Mouse (Mus musculus) thymus, postnatal 4 days (tissue): ENCODE measurements around the gene Acot4.
"Not testable (repeated sequence)": the region's sequence is repeated elsewhere in the genome, so short reads cannot be mapped to it uniquely, and the experiment has no call there.

Experiments used
- DNase-seq: peaks from one replicate; pipeline ENCODE4 v3.0.0; 2021

The Acot4 gene

GRCm38 (mm10) chr12:84032854-84033253 lies 5.3 kb upstream of the Acot4 start:
- no peak for DNase-seq

GRCm38 (mm10) chr12:84033302-84033701 lies 4.9 kb upstream of the Acot4 start:
- not testable (repeated sequence) for DNase-seq

- no peak for DNase-seq
These were observed 4.1 kb upstream of the Acot4 start for GRCm38 (mm10) chr12:84034108-84034507.

GRCm38 (mm10) chr12:84038691-84039111 lies 522 bp downstream of the Acot4 start, which contains the start of gene Gm49366:
TSS of gene Gm49366 (plus strand) at chr12:84038935.
- DNase-seq, result peak; percentile 43

GRCm38 (mm10) chr12:84042248-84042647 lies 4.1 kb downstream of the Acot4 start:
- DNase-seq, result no peak

GRCm38 (mm10) chr12:84044045-84044444 lies 5.9 kb downstream of the Acot4 start:
- DNase-seq, result no peak

GRCm38 (mm10) chr12:84046906-84047305 lies 8.7 kb downstream of the Acot4 start:
- no peak for DNase-seq

GRCm38 (mm10) chr12:84050744-84051143 lies 12.6 kb downstream of the Acot4 start:
- DNase-seq, result not testable (repeated sequence)

- no peak for DNase-seq
These were observed 13.8 kb downstream of the Acot4 start, which contains the start of gene Acot3 for GRCm38 (mm10) chr12:84051937-84052474. TSS of gene Acot3 (plus strand) at chr12:84052144.

GRCm38 (mm10) chr12:84052609-84053008 lies 14.4 kb downstream of the Acot4 start:
- DNase-seq, result no peak

- DNase-seq, result no peak
These were observed 15.0 kb downstream of the Acot4 start for GRCm38 (mm10) chr12:84053173-84053572.

GRCm38 (mm10) chr12:84053679-84054391 lies 15.7 kb downstream of the Acot4 start:
- peak; percentile 39 for DNase-seq

GRCm38 (mm10) chr12:84060946-84061345 lies 22.8 kb downstream of the Acot4 start:
- DNase-seq, result no peak

GRCm38 (mm10) chr12:84062336-84062735 lies 24.2 kb downstream of the Acot4 start:
- DNase-seq, result no peak

GRCm38 (mm10) chr12:84063228-84063627 lies 25.0 kb downstream of the Acot4 start:
- peak; percentile 59 for DNase-seq

- DNase-seq, result no peak
These were observed 25.7 kb downstream of the Acot4 start for GRCm38 (mm10) chr12:84063833-84064232.

GRCm38 (mm10) chr12:84064621-84065020 lies 26.4 kb downstream of the Acot4 start:
- DNase-seq, result no peak

GRCm38 (mm10) chr12:84067752-84068151 lies 29.6 kb downstream of the Acot4 start:
- no peak for DNase-seq

GRCm38 (mm10) chr12:84068296-84068695 lies 30.1 kb downstream of the Acot4 start:
- no peak for DNase-seq

GRCm38 (mm10) chr12:84068986-84069385 lies 30.8 kb downstream of the Acot4 start, which contains the start of gene Acot5:
TSS of gene Acot5 (plus strand) at chr12:84069325.
- no peak for DNase-seq

- DNase-seq, result peak; percentile 62
These were observed 31.4 kb downstream of the Acot4 start for GRCm38 (mm10) chr12:84069582-84069981.

GRCm38 (mm10) chr12:84071696-84072095 lies 33.5 kb downstream of the Acot4 start:
- DNase-seq, result no peak

GRCm38 (mm10) chr12:84077371-84077990 lies 39.3 kb downstream of the Acot4 start:
- DNase-seq, result no peak

GRCm38 (mm10) chr12:84083842-84084241 lies 45.7 kb downstream of the Acot4 start:
- no peak for DNase-seq
